Mouse (Mus musculus): ENCODE results near the gene Atp6v0e.

DNA sequence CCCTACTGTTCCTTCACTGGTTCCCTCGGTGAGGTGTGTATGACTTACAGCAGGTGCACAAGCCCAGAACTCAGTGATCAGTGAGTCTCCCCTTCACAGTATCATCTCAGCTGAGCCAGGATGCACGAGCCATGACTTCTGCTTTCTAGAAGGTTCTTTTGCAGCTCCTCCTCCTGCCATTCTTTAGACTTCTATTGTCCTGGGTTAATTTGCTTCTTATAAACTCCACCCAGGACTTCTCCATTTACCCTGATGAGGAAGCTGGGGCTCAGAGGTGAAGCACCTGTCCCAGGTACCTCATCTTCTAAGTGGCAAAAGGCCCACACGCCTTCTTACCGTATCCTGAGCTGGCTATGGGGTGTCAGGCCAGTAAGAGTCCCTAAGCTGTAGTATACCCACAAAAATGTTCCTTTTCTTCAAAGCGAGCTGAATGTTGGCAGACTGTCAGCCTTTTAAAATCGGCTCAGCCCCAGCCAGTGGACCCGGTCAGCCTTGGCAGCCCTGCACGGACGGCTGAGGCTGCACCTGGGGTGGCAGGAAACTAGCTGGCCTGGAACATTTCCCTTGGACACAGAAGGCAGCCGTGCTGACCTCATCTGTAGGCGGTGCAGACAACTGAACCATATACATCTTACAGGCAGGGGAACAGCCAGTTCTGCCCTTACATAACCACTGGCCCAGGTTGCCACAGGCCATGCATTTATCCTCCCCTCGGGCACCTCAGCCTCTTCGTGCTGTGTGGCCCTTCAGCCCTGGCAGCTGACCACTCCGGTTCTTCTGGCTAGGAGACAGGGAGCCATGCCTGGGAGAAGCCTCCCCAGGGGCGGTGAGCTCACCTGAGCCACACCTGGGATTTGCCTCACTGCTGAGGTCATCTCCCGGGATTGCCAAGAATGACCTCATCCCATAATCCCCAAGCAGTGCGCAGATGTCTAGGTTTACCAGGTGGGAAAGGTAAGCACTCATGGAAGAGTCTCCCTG is 42.0 kb upstream of the Atp6v0e start:
- TF ChIP-seq POLR2A (IDR thresholded peaks at IDR 0.05; ENCODE audit: insufficient read depth, low read length) (no peak), EP300 (IDR thresholded peaks at IDR 0.05; ENCODE audit: insufficient read depth, low read depth, low read length) (no peak)
